ENCODE assay signal across 9 mouse cellular contexts in genomic region chr14:55115846-55116245, GRCm38 (mm10). TPM values are rescaled to one million over a fixed set of nuclear protein-coding genes. Genes with fewer than 3 reads are reported as not detected.
DNase-seq lines count a peak whose midpoint lies in the region; ATAC-seq and TF ChIP-seq lines count a peak whose summit lies in the region.
"Had no signal": no experiment of that assay in that cellular context is flagged by ENCODE, and none has a peak within 500 bp of the region (broad histone marks: within the 10 kb centered on the region; RNA-seq: fewer than 3 reads in every experiment).

No protein-coding gene starts in this region.

- peaks cover 62% of the 10 kb centered on the region for H3K27me3 ChIP-seq in hindbrain, embryonic 12.5 days
- peaks cover 48% of the 10 kb centered on the region for H3K27me3 ChIP-seq in neural tube, embryonic 12.5 days (replicated peaks)

- no peak for TF ChIP-seq CTCF in layer of hippocampus, adult 2 months (conservative IDR thresholded peaks at IDR 0.05)

- peak overlapping the region; percentile 73 for H3K4me3 ChIP-seq in layer of hippocampus, adult 2 months
- H3K4me3 ChIP-seq in hindbrain, embryonic 12.5 days, result peak overlapping the region; percentile 77
- H3K4me3 ChIP-seq in neural tube, embryonic 12.5 days, result peak overlapping the region; percentile 71

- peak overlapping the region; percentile 99 for H3K4me2 ChIP-seq in hindbrain, embryonic 12.5 days (replicated peaks)
- H3K4me2 ChIP-seq in neural tube, embryonic 12.5 days (replicated peaks), result peak overlapping the region; percentile 99

- ATAC-seq in hindbrain, embryonic 12.5 days (ENCODE audit: low FRiP score), result peak; percentile 43
- ATAC-seq in neural tube, embryonic 12.5 days (ENCODE audit: low FRiP score, low read depth), result peak; percentile 25
- no peak for ATAC-seq in megakaryocyte-erythroid progenitor cell, adult 5-6 weeks (replicated peaks; ENCODE audit: low FRiP score, low TSS enrichment, poor library complexity, severe bottlenecking)

- no peaks in the 10 kb centered on the region for H3K9me3 ChIP-seq in hindbrain, embryonic 12.5 days (replicated peaks)
- no peaks in the 10 kb centered on the region for H3K9me3 ChIP-seq in neural tube, embryonic 12.5 days

- no peaks in the 10 kb centered on the region for H3K36me3 ChIP-seq in hindbrain, embryonic 12.5 days
- no peaks in the 10 kb centered on the region for H3K36me3 ChIP-seq in neural tube, embryonic 12.5 days

- peaks cover 34% of the 10 kb centered on the region for H3K4me1 ChIP-seq in hindbrain, embryonic 12.5 days
- peaks cover 33% of the 10 kb centered on the region for H3K4me1 ChIP-seq in neural tube, embryonic 12.5 days

- peak overlapping the region; percentile 84 for H3K9ac ChIP-seq in hindbrain, embryonic 12.5 days
- peak overlapping the region; percentile 77 for H3K9ac ChIP-seq in neural tube, embryonic 12.5 days

- 3% methylated on average over 8 of the region's 8 CpGs for WGBS in hindbrain, embryonic 12.5 days
- under 1% methylated on average over 8 of the region's 8 CpGs for WGBS in neural tube, embryonic 12.5 days

- no peak for DNase-seq in layer of hippocampus, adult 2 months (ENCODE audit: low spot score in 2 of 2)
- no peak for DNase-seq in layer of hippocampus, adult 8-10 months (ENCODE audit: low spot score in 2 of 2)
- DNase-seq in cerebellum, postnatal 36 days, result peak; percentile 44 to 52
- DNase-seq in yolk sac, embryonic 10.5 days (ENCODE audit: low spot score), result no peak
- DNase-seq in embryo, embryonic 11 days, result no peak
- DNase-seq: gastrocnemius, postnatal 10 days had no signal

- H3K27ac ChIP-seq in layer of hippocampus, adult 2 months, result peak overlapping the region; percentile 96
- peak overlapping the region; percentile 89 for H3K27ac ChIP-seq in hindbrain, embryonic 12.5 days
- H3K27ac ChIP-seq in neural tube, embryonic 12.5 days, result peak overlapping the region; percentile 50; the same call in 1 of the 2 replicates

RNA-seq across cellular contexts. Expression of gene Jph4, which starts 0.9 kb away (rescaled TPM):
- 100 to 1,000 TPM; 453 to 476 TPM for total RNA-seq in layer of hippocampus, adult 2 months (2021)
- total RNA-seq in layer of hippocampus, adult 8-10 months (2022), result 100 to 1,000 TPM; 361 to 416 (median 386) TPM
- polyA plus RNA-seq in hindbrain, embryonic 12.5 days (2016; fragmentation: Nextera tagmentation; extraction: Ambion mirVana), result 10.5 and 11.5 TPM in 2 replicates
- polyA plus RNA-seq in neural tube, embryonic 12.5 days (2016; fragmentation: Nextera tagmentation; extraction: Ambion mirVana), result 12.3 and 13.8 TPM in 2 replicates
- not detected in 2 replicates for total RNA-seq in megakaryocyte-erythroid progenitor cell, adult 5-6 weeks (2014; fragmentation: Nextera tagmentation)
- 0.05 TPM in 1 of 2 replicates, not detected in the other for total RNA-seq in megakaryocyte-erythroid progenitor cell, adult 5-6 weeks (2017)

RNA-seq across cellular contexts. Expression of gene Ap1g2, which starts 9.5 kb away (rescaled TPM):
- total RNA-seq in layer of hippocampus, adult 2 months (2021), result 10 to 100 TPM; 15.4 to 19.3 TPM
- 10 to 100 TPM; 10.8 to 20.7 (median 14.8) TPM for total RNA-seq in layer of hippocampus, adult 8-10 months (2022)
- polyA plus RNA-seq in hindbrain, embryonic 12.5 days (2016; fragmentation: Nextera tagmentation; extraction: Ambion mirVana), result 9.4 and 10.1 TPM in 2 replicates
- polyA plus RNA-seq in neural tube, embryonic 12.5 days (2016; fragmentation: Nextera tagmentation; extraction: Ambion mirVana), result 7.6 and 12.0 TPM in 2 replicates
- 66.7 and 109 TPM in 2 replicates for total RNA-seq in megakaryocyte-erythroid progenitor cell, adult 5-6 weeks (2014; fragmentation: Nextera tagmentation)
- total RNA-seq in megakaryocyte-erythroid progenitor cell, adult 5-6 weeks (2017), result 13.3 and 27.0 TPM in 2 replicates

RNA-seq across cellular contexts. Expression of gene Thtpa, which starts 21.3 kb away (rescaled TPM):
- 10 to 100 TPM; 19.3 to 23.7 TPM for total RNA-seq in layer of hippocampus, adult 2 months (2021)
- 10 to 100 TPM; 19.5 to 23.2 (median 22.3) TPM for total RNA-seq in layer of hippocampus, adult 8-10 months (2022)
- polyA plus RNA-seq in hindbrain, embryonic 12.5 days (2016; fragmentation: Nextera tagmentation; extraction: Ambion mirVana), result 27.3 and 27.7 TPM in 2 replicates
- polyA plus RNA-seq in neural tube, embryonic 12.5 days (2016; fragmentation: Nextera tagmentation; extraction: Ambion mirVana), result 25.7 and 26.5 TPM in 2 replicates
- 9.2 and 10.4 TPM in 2 replicates for total RNA-seq in megakaryocyte-erythroid progenitor cell, adult 5-6 weeks (2014; fragmentation: Nextera tagmentation)
- total RNA-seq in megakaryocyte-erythroid progenitor cell, adult 5-6 weeks (2017), result 5.1 and 6.4 TPM in 2 replicates

RNA-seq across cellular contexts. Expression of gene Zfhx2, which starts 23.7 kb away (rescaled TPM):
- total RNA-seq in layer of hippocampus, adult 2 months (2021), result 10 to 100 TPM; 55.5 to 67.3 TPM
- 10 to 100 TPM; 45.9 to 69.4 (median 55.7) TPM for total RNA-seq in layer of hippocampus, adult 8-10 months (2022)
- 30.9 and 33.1 TPM in 2 replicates for polyA plus RNA-seq in hindbrain, embryonic 12.5 days (2016; fragmentation: Nextera tagmentation; extraction: Ambion mirVana)
- polyA plus RNA-seq in neural tube, embryonic 12.5 days (2016; fragmentation: Nextera tagmentation; extraction: Ambion mirVana), result 29.4 and 34.4 TPM in 2 replicates
- 5.6 and 7.8 TPM in 2 replicates for total RNA-seq in megakaryocyte-erythroid progenitor cell, adult 5-6 weeks (2014; fragmentation: Nextera tagmentation)
- total RNA-seq in megakaryocyte-erythroid progenitor cell, adult 5-6 weeks (2017), result 0.19 and 1.4 TPM in 2 replicates

Comparison
In these comparisons a context has a peak if more than half of its experiments do, and no peak if none do; other contexts are left out.
1. DNase-seq: peak in cerebellum, postnatal 36 days (2 of 2); none in layer of hippocampus, adult 2 months (0 of 2), layer of hippocampus, adult 8-10 months (0 of 2), yolk sac, embryonic 10.5 days (single experiment) and embryo, embryonic 11 days (single experiment).
2. RNA of gene Jph4, which starts 0.9 kb away (total RNA-seq): 453 to 476 TPM in layer of hippocampus, adult 2 months and 361 to 416 TPM in layer of hippocampus, adult 8-10 months; 0.05 TPM in megakaryocyte-erythroid progenitor cell, adult 5-6 weeks; every median in the first group is over 100 times any median in the second.
3. Peak in every context shown above with its lines, with median percentiles within 50 percentile points of each other: H3K27ac ChIP-seq and H3K4me3 ChIP-seq.